Mouse (Mus musculus) liver, postnatal 0 days (tissue): ENCODE results near the gene Slc7a14.

Source experiments
- CTCF ChIP-seq: sonication (generic); IDR thresholded peaks from 2 replicates; pipeline ENCODE4 v1.5.1; 2016; ENCODE audit warnings: antibody characterized with exemption, low read depth
- EP300 ChIP-seq: IDR thresholded peaks from 2 replicates; pipeline ENCODE4 v1.6.1; 2016; ENCODE audit warnings: antibody characterized with exemption, low read depth, mild to moderate bottlenecking

DNA sequence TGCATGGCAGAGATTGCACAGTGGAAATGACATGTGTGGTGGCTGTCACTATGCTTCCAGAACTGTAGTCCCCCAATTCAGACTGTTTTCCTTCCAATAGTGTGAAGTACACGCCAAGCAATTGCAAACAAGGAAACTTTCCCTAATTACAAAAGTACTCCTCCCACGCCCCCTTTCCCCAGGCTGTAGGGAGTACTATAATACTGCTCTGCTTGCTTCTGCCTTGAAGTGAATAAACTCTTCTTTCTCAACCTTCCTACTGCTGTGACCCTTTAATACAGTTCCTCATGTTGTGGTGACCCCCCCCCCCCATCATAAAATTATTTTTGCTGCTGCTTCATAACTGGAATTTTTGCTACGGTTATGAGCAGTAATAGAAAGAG, 49.2 kb downstream of the Slc7a14 start:
- TF ChIP-seq CTCF (no peak), EP300 (no peak)
